Mouse (Mus musculus) liver, embryonic 13.5 days (tissue): ENCODE results near the gene Cd80. TPM values are rescaled to one million over a fixed set of nuclear protein-coding genes. Genes with fewer than 3 reads are reported as not detected.

Experiments used
- ATAC-seq: fragments of 200-750 bp; cut with Nextera tagmentation; 2 replicates; pipeline ENCODE4 v1.8.0; 2017; ENCODE audit warnings: low read depth, mild to moderate bottlenecking, moderate number of reproducible peaks, moderate library complexity
- DNase-seq: peaks from one replicate; pipeline ENCODE4 v3.0.0; 2022
- H3K27ac ChIP-seq: fragments of 300-500 bp; sonication (generic); 2 replicates; pipeline ENCODE4 v1.5.1; 2015; ENCODE audit warnings: moderate library complexity, mild to moderate bottlenecking, inconsistent platforms
- H3K27me3 ChIP-seq: fragments of 300-500 bp; sonication (generic); 2 replicates; pipeline ENCODE4 v1.6.1; 2015; ENCODE audit warnings: mild to moderate bottlenecking, inconsistent platforms
- H3K36me3 ChIP-seq: fragments of 300-500 bp; sonication (generic); 2 replicates; pipeline ENCODE4 v1.6.1; 2015; ENCODE audit warnings: mild to moderate bottlenecking, inconsistent platforms
- H3K4me1 ChIP-seq: fragments of 300-500 bp; sonication (generic); replicated peaks from 2 replicates; pipeline ENCODE4 v1.6.1; 2015; ENCODE audit warnings: inconsistent platforms
- H3K4me2 ChIP-seq: fragments of 300-500 bp; sonication (generic); 2 replicates; pipeline ENCODE4 v1.6.1; 2015; ENCODE audit warnings: inconsistent platforms, mild to moderate bottlenecking, moderate library complexity
- H3K4me3 ChIP-seq: fragments of 300-500 bp; sonication (generic); replicated peaks from 2 replicates; pipeline ENCODE4 v1.5.1; 2015; ENCODE audit warnings: mild to moderate bottlenecking, inconsistent platforms
- H3K9ac ChIP-seq: fragments of 300-500 bp; sonication (generic); 2 replicates; pipeline ENCODE4 v1.6.1; 2015; ENCODE audit warnings: mild to moderate bottlenecking, inconsistent platforms
- H3K9me3 ChIP-seq: fragments of 300-500 bp; sonication (generic); replicated peaks from 2 replicates; pipeline ENCODE4 v1.6.1; 2016; ENCODE audit warnings: inconsistent platforms
- WGBS: fragments of 180-500 bp; shearing (Covaris S2); methylation state at CpG from one replicate; pipeline ENCODE4 v1.1.7; 2015; ENCODE audit not compliant: insufficient replicate concordance; 5-methylcytosine and 5-hydroxymethylcytosine counted together
- polyA plus RNA-seq: library from polyadenylated mRNA; unstranded; fragments of >200 nt; fragmentation: Nextera tagmentation; extraction: Ambion mirVana; gene quantifications from 2 replicates; pipeline ENCODE4 v1.2.1, GENCODE M21; 2015

Gene Cd80
- polyA plus RNA-seq, 1 experiment from 2014 or later, result 0.08 TPM

DNA sequence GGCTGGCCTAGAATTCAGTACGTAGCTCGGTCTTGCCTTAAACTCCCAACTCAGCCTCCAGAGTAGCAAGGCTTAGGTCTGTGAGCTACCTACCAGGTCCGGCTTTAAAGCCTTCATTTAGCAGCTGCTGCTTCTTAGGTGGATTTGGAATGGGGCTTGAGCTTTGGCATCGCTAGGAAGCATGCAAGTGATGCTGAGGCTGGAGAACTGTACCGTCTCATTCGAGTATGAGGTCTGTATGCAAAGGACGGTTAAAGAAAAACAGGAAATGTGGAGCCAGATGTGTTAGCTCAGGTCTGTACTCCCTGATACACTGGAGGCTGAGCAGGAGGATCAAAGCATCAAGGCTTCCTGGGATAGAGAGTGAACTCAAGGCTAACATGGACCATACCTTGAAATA lies 6.8 kb downstream of the Cd80 start:
- ATAC-seq, result no peak
- no peak overlapping the region for H3K4me3 ChIP-seq
- no peak for DNase-seq
- H3K9ac ChIP-seq, result no peak overlapping the region
- no peak overlapping the region for H3K27ac ChIP-seq
- H3K4me1 ChIP-seq, result peaks cover 27% of the 10 kb centered on the region
- H3K27me3 ChIP-seq, result no peaks in the 10 kb centered on the region
- H3K4me2 ChIP-seq, result no peak overlapping the region
- 64% methylated on average over 7 of the region's 7 CpGs for WGBS
- H3K36me3 ChIP-seq, result no peaks in the 10 kb centered on the region
- no peaks in the 10 kb centered on the region for H3K9me3 ChIP-seq

DNA sequence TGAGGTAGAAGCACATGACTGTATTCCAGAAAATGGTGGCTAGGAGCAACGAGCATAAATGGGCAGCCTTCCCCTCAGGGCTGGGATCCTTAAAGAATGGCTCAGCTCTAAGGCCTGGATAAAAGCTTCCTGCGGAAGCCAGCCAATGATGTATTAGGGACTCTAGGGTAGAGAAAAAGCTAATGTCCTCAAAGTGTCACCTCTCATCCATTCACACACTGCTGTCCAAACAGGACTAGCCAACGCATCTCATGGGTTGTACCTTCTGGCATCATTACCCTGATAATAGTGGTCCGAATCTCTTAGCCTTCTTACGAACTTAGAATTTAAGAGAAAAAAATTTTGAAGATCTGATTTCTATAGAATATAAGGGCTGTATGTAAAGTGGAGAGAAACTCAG lies 7.9 kb downstream of the Cd80 start:
- no peak for ATAC-seq
- 80% methylated on average over 5 of the region's 5 CpGs for WGBS
- H3K36me3 ChIP-seq, result no peaks in the 10 kb centered on the region

DNA sequence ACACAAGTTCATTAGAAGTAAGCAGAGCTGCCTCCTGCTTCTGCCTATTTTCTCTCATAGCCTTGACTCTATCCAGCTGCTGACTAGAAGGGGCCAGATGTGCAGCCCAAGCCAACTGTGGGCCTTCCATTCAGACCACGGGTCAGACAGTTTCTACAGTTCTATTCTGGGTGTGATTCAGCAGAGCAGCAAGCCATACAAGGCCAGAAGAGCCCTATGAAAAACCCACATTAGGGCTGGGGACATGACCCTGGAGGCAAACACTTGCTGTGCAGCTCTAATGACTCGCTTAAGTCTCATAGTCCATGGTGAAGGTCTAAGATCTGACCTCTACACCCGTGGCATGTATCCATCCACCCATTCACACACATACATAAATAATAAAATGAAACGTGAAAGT lies 10.7 kb downstream of the Cd80 start:
- Histone ChIP-seq H3K36me3 (no peaks in the 10 kb centered on the region), H3K4me1 (peaks cover 31% of the 10 kb centered on the region), H3K27ac (no peak overlapping the region), H3K27me3 (no peaks in the 10 kb centered on the region), H3K4me3 (no peak overlapping the region), H3K9ac (no peak overlapping the region), H3K4me2 (no peak overlapping the region), H3K9me3 (no peaks in the 10 kb centered on the region)
- DNase-seq (no peak), ATAC-seq (no peak)
- 60% methylated on average over 4 of the region's 4 CpGs for WGBS

More for the DNA sequence above, 7.9 kb downstream of the Cd80 start:
- Histone ChIP-seq H3K9ac (no peak overlapping the region), H3K4me2 (no peak overlapping the region), H3K27me3 (no peaks in the 10 kb centered on the region), H3K4me1 (peaks cover 33% of the 10 kb centered on the region), H3K27ac (no peak overlapping the region), H3K4me3 (no peak overlapping the region), H3K9me3 (no peaks in the 10 kb centered on the region)
- no peak for DNase-seq

DNA sequence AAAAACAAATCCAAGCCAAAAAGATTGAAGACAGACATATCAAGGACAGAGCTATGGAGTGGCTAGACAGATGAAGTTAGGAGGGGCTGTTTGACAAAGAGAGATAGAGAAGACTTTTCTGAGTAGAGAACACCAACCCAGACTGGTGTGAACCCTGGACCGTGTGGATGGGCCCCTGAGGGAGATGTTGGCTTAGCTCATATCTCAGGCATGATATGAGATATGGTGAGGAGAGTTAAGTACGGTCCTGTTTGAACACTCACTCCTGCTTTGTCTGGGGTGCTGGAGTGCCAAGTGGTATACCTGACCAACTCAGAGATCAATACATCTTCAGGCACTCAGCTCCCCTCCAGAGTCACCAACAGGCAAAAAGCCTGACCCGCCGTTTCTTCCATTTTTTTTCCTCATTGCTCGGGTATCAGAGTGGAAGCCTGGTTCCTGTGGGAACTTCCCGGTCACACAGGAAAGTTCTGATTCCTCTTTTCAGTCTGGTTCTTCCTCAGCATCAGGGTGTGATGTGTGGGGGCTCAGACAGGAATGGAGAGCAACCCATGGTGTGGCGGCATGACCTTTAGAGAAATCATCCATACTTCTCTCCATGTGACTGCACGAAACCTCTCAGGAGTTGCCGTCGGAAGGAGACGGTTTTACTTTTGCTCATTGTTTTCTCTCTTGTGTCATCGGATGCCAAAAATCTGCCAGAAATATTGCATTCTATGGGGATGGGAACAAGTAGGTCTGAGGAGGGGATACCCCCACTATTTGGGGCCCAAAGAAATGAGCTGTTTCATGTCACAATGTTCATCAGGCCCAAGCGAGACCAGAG lies 11.9 kb downstream of the Cd80 start:
- peak; percentile 65 for ATAC-seq
- Histone ChIP-seq H3K36me3 (no peaks in the 10 kb centered on the region), H3K9me3 (no peaks in the 10 kb centered on the region), H3K4me1 (peaks cover 42% of the 10 kb centered on the region), H3K27me3 (no peaks in the 10 kb centered on the region), H3K4me2 (no peak overlapping the region), H3K4me3 (no peak overlapping the region), H3K9ac (no peak overlapping the region), H3K27ac (no peak overlapping the region)
- no peak for DNase-seq
- WGBS, result 60% methylated on average over 13 of the region's 13 CpGs

DNA sequence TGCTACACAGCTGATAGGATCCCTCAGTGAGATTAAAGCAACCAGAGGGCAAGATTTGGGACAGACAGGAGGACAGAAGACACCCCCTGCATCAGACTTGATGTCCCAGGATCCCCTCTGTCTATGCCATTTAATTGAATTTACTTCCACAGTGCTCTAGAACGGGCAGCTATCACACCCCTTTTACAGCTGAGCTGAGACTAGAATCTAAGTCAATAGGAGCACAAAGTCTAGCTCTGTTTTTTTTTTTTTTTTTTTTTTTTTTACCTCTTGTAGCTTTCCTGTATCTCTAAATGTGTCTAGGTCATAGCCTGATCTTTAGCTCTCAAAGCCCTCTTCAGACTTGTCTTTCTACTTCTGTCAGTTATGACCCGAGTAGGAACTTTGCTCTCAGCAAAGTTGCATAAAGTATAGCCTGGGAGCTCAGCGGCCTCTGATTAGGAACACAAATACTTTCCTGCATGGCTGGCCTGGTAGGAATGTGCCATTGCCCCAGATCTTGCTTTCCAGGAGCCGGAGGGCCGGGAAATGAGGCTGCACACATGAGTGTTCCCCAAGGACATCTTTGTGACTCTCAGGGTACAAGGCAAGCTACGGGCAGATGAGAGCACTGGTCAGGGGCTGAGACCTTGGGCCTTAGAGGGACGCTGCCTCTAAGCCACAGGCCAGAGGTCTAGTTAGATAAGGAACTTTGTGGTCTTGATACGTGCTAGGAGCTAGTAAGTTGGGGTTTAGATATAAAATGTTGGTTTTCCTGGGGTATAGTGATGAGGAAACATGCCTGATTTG lies 12.8 kb downstream of the Cd80 start:
- Histone ChIP-seq H3K9ac (0 out of 2 replicates have a peak overlapping the region, but pooled peaks have one; percentile 2), H3K4me2 (no peak overlapping the region), H3K27me3 (no peaks in the 10 kb centered on the region), H3K4me1 (peaks cover 49% of the 10 kb centered on the region), H3K36me3 (no peaks in the 10 kb centered on the region), H3K27ac (no peak overlapping the region), H3K4me3 (no peak overlapping the region), H3K9me3 (no peaks in the 10 kb centered on the region)
- DNase-seq (no peak), ATAC-seq (no peak)
- 39% methylated on average over 8 of the region's 8 CpGs for WGBS

DNA sequence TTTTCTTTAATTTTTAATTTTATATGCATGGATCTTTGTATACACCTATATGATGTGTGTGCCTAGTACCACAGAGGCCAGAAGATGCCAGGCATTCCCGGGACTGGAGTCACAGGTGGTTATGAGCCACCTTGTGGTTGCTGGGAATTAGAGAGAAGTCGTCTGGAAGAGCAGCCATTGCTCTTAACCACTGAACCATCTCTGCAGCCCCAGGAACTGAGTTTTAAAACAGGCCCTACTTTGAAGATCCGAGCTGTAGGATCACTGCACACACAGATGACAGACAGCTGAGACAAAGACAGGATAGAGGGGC lies 13.3 kb downstream of the Cd80 start:
- H3K27ac ChIP-seq, result no peak overlapping the region
- ATAC-seq, result no peak

DNA sequence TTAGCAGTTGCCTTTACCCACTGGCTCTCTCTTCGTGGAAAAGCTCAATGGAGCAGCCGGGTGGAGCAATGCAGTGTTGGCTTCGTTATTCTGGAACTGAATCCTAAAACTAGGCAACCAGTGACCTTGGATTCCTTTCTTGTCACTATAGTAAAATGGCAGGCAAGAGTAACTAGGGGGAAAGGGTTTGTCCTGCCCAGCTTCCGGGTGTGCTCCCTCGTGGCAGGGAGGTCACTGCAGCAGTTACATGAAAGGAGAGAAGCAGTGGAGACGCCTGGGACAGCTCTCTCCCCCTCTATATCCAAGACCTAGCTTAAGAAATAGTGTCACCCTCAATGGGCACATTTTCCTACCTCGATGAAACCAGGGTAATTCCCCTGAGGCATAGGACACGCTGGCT lies 14.1 kb downstream of the Cd80 start:
- WGBS, result 65% methylated on average over 8 of the region's 8 CpGs
- peaks cover 62% of the 10 kb centered on the region for H3K4me1 ChIP-seq
- no peak overlapping the region for H3K4me3 ChIP-seq
- no peaks in the 10 kb centered on the region for H3K27me3 ChIP-seq
- DNase-seq (no peak), ATAC-seq (no peak)
- no peaks in the 10 kb centered on the region for H3K36me3 ChIP-seq
- H3K9me3 ChIP-seq, result no peaks in the 10 kb centered on the region
- no peak overlapping the region for H3K27ac ChIP-seq
- H3K9ac ChIP-seq, result no peak overlapping the region
- no peak overlapping the region for H3K4me2 ChIP-seq

More for the DNA sequence above, 13.3 kb downstream of the Cd80 start:
- no peaks in the 10 kb centered on the region for H3K9me3 ChIP-seq
- DNase-seq, result no peak
- H3K4me1 ChIP-seq, result peaks cover 54% of the 10 kb centered on the region
- H3K36me3 ChIP-seq, result no peaks in the 10 kb centered on the region
- WGBS, result 25% methylated on average over 3 of the region's 3 CpGs
- no peak overlapping the region for H3K4me2 ChIP-seq
- no peaks in the 10 kb centered on the region for H3K27me3 ChIP-seq
- H3K9ac ChIP-seq, result no peak overlapping the region
- no peak overlapping the region for H3K4me3 ChIP-seq

DNA sequence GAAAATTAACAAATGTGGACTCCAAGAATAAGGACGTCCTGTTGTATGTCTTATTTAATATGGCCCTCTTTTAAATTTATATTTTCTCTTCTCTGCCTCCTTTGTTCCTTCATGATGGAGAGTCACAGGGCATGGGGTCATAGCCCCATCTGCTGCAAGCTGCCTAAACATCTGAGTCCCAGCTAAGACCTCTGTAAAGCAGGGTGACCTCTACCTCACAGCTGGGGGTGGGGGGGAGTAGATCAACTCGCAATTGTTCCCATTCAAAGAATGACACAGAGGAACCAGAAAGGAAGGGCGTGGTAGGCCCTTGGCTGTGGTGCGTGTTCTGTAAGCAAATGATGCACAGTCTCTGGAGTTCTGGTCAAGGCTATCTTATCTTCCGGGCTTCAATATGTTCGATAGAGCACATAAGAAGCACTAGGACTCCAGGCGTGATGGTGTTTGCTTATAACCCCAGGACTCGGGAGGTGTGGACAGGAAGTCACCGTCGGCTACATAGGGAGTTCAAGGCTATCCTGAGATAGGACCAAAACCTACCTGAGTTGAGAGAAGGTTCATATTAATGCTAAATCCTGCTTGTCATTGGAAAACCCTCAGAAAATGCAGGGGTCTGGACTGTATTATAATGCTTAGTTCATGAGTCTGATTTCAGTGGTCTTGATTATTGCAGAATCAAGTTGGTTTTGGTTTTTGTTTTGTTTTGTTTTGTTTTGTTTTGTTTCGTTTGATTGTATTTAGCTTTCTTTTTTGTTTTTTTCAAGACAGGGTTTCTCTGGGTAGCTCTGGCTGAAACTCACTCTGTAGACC lies 16.5 kb downstream of the Cd80 start:
- Histone ChIP-seq H3K27me3 (no peaks in the 10 kb centered on the region), H3K4me1 (peaks cover 76% of the 10 kb centered on the region), H3K27ac (no peak overlapping the region), H3K9ac (no peak overlapping the region), H3K36me3 (no peaks in the 10 kb centered on the region), H3K9me3 (no peaks in the 10 kb centered on the region), H3K4me2 (no peak overlapping the region), H3K4me3 (no peak overlapping the region)
- ATAC-seq (0 out of 2 replicates have a peak, but pooled peaks have one; percentile 35), DNase-seq (no peak)
- 37% methylated on average over 11 of the region's 11 CpGs for WGBS

DNA sequence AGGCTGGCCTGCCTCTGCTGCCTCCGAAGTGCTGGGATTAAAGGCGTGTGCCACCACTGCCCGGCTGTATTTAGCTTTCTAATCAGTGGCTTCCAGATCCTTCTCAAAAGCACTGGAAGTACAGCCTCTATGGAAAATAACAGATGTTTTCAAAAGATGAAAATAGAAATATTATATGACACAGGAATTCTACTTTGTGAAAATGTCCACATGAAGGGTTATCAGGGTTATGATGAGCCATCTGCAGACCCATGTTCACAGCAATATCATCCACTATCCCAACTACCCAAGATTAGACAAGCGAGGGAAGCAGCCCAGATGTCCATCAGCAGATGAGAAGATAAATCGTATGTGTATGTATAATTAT lies 17.1 kb downstream of the Cd80 start:
- no peak overlapping the region for H3K27ac ChIP-seq
- H3K4me2 ChIP-seq, result no peak overlapping the region
- DNase-seq, result no peak
- peak; percentile 61 for ATAC-seq
- no peaks in the 10 kb centered on the region for H3K27me3 ChIP-seq
- H3K4me1 ChIP-seq, result peaks cover 74% of the 10 kb centered on the region
- no peaks in the 10 kb centered on the region for H3K9me3 ChIP-seq
- WGBS, result 35% methylated on average over 5 of the region's 5 CpGs
- no peak overlapping the region for H3K4me3 ChIP-seq
- no peaks in the 10 kb centered on the region for H3K36me3 ChIP-seq
- no peak overlapping the region for H3K9ac ChIP-seq

DNA sequence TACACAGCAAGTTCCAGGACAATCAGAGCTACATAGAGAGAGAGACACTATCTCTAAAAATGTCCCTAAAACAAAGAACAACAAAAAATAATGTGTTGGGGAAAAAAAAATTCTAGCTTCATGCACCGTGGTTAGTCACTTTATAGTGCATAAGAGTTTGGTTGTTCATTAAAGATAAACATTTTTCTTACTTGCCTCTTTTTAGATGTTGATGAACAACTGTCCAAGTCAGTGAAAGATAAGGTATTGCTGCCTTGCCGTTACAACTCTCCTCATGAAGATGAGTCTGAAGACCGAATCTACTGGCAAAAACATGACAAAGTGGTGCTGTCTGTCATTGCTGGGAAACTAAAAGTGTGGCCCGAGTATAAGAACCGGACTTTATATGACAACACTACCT lies 18.3 kb downstream of the Cd80 start:
- Histone ChIP-seq H3K9me3 (no peaks in the 10 kb centered on the region), H3K36me3 (no peaks in the 10 kb centered on the region), H3K4me2 (no peak overlapping the region), H3K27me3 (no peaks in the 10 kb centered on the region), H3K27ac (peak overlapping the region; percentile 44; the same call in 1 of the 2 replicates), H3K4me3 (no peak overlapping the region), H3K9ac (no peak overlapping the region), H3K4me1 (peaks cover 62% of the 10 kb centered on the region)
- no peak for DNase-seq
- WGBS, result 28% methylated on average over 5 of the region's 5 CpGs
- ATAC-seq, result no peak

DNA sequence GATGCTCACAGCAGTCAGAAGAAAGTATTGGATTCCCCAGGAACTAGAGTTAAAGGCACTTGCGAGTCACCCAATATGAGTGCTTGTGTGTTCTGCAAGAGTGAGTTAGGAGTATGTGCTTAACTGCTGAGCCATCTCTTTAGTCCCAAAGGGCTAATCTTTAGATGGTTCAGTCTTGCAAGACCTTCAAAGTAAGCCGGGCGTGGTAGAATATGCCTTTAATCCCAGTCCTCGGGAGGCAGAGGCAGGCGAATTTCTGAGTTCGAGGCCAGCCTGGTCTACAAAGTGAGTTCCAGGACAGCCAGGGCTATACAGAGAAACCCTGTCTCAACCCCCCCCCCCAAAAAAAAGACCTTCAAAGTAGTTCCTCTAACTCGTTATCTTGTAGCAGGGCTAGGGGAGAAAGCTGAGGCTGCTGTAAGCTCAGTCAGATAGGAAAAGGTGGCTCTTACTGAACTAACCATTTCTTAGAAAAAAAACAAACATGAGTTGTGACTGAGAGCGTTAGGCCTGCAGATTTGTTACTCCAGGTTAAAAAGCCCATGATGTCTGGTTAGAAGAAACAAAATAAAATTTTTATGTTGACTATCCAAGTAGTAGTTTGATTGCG lies 19.4 kb downstream of the Cd80 start:
- no peaks in the 10 kb centered on the region for H3K27me3 ChIP-seq
- H3K4me3 ChIP-seq, result no peak overlapping the region
- ATAC-seq, result no peak
- peaks cover 59% of the 10 kb centered on the region for H3K4me1 ChIP-seq
- H3K4me2 ChIP-seq, result no peak overlapping the region
- no peak overlapping the region for H3K9ac ChIP-seq
- H3K9me3 ChIP-seq, result no peaks in the 10 kb centered on the region
- WGBS, result 51% methylated on average over 9 of the region's 9 CpGs
- H3K27ac ChIP-seq, result no peak overlapping the region
- H3K36me3 ChIP-seq, result no peaks in the 10 kb centered on the region
- no peak for DNase-seq
